Mouse (Mus musculus) 3T3-L1 (cell line): ENCODE data around the gene Apom.
A peak's percentile ranks its signal among the peaks of the same experiment; 100 is the strongest.

Source experiments
- DNase-seq: peaks from one replicate; pipeline ENCODE4 v3.0.0-alpha.2; 2015; ENCODE audit warnings: low read depth, low spot score

Gene Apom

DNA sequence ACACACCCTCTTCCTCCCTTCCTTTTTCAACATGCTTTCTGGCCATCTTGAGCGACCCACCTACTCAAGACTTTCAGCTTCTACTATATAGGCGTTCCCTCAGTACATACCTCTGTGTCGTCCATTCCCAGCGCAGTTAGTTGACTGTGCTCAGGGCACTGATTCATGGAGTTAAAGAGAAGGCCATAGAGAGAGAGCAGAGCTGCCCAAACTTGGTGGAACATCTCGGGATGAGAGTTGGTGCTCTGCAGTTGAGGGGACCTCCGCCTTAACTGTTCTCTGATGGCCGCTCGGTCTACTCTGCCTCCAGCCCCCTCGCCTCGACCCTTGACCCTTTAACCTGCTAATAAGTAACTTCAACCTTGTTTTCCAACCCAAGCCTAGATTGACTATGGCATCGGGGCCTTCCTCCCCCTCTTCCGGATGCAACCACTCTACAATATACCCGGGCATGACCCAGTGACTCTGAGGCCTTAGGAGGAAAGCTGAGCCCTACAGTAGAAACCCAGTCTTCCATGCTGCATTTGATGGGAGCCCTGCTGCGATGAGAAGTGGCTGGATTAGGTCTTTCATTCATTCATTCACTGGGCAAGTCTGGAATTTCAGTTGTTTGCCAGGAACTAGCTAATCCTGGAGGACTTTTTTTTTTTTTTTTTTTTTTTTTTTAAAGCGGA, at the start of gene Apom:
TSS of gene Apom (minus strand) at position 551 of the 674 bp plus-strand sequence.
- DNase-seq: no peak

DNA sequence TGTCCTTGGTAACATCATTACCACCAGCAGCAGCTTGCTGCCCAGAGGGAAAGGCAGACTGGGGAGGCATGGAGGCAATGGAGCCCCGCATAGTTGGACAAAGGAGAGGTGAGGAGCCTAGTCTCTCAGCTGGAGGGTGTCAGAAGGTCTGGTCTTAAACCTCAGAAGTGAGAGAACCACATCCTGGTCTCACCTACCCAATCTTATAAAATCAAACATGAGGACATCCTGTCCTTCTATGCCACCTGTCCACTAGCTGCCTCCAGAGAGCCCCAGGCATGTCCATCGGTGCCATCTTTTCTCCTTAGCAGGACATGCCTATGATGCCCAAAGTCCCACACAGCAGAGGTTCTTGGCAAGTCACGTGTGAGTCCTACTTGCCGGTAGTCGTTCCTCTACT, 48.2 kb upstream of the Apom start:
- no peak for DNase-seq

DNA sequence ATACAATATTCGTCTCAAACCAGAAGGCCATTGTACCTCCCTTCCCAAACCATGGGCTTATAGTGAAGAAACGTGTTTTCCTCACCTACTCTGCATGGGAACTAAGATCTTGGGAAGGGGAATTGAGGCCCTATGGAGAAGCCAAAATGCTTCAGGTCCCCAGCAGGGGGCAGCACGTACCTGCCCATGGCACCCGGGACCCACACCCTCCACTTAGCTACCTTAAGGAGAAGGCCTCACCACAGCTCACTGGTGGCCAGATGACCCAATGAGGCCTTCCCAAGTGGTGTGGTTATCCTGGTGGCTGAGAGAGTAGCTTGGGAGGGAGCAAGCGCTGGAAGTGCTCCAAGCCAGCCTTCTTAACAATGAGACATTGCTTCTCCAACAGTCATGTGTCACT, 46.7 kb upstream of the Apom start:
- peak; percentile 87 for DNase-seq

DNA sequence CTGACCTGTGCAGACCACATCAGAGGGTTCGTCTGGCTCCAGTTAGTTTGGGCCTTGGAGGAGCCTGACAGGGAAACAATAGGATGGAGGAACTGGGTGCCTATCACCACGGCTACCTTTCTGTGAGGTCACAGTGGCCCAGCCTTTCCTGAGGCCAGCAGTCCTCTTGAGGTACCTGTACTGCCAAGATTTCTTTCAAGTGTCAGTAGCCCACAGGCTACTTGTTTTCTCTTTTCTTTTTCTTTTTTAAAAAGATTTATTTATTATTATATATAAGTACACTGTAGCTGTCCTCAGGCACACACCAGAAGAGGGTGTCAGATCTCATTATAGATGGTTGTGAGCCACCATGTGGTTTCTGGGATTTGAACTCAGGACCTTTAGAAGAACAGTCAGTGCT, 44.1 kb upstream of the Apom start, which contains the start of gene Aif1:
TSS of gene Aif1 (minus strand) at position 101 of the 400 bp plus-strand sequence.
- no peak for DNase-seq

DNA sequence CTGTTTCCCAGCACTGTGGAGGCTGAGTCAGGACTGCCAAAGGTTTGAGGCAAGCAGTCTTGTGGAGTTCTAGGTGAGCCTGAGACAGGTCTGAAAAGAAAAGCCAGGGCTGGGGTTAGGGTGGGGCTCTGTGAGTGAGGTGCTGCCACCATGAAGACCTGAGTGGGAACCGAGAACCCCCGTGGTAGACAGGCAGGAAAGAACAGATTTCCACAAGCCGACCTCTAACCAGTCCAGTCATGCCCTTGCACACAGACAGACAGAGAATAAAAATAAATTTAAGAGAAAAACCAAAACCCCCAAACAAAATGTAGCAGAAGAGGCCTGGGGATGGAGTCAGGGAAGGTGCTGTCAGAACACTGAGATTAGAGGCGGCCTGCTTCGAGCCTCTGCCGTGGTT, 43.5 kb upstream of the Apom start:
- DNase-seq: no peak

DNA sequence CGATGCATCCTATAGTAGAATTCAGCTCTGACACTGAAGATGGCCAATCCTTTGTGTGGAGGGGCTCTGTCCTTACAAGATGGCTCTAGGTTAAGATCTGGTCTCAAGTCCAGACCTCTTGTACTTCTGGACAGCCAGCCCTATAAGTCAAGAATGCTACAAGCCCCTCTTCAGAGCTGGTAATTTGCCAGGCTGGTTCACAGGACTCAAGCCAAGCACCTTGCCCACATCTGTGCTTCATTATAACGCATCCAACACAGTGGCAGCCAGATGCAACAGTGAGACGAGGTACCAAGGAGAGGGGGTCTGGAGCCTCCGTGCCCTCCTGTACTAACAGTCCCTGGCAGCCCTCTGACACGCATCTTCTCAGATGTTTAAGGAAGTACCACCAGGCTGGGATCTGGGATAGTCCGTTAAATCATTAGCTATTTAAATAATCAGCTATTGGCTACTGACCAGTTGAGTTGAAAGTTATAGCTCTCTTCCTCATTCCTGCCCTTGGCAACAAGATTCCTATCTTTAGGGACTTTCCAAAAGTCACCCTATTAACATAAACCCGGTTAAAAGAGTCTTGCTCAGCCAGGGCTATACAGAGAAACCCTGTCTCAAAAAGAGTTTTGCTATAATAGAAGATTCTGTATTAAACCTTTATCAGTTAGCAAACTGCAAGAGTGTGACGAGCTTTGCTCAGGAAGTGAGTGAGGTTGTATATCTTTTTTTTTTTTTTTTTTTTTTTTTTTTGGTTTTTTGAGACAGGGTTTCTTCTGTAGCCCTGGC, 42.5 kb upstream of the Apom start:
- DNase-seq: peak; percentile 59

DNA sequence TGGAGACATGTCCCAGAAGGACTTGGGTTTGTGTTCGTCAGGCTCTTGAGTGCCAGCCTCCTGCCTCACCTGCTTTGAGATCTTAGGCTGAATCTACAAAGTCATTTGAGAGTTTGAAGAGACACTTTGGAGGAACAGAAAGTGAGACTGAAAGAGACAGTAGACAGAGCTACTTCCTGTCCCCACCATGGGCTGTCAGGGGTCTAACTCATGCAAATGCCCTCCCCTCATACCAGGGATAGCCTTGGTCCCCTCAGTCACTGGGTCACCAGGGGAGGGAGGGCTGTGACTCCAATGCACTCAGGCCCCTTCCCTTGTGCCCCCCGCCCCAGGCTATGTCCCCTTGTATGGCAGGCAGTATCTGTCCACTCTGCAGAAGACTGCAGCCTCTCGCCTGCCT, 41.5 kb upstream of the Apom start:
- DNase-seq: no peak

DNA sequence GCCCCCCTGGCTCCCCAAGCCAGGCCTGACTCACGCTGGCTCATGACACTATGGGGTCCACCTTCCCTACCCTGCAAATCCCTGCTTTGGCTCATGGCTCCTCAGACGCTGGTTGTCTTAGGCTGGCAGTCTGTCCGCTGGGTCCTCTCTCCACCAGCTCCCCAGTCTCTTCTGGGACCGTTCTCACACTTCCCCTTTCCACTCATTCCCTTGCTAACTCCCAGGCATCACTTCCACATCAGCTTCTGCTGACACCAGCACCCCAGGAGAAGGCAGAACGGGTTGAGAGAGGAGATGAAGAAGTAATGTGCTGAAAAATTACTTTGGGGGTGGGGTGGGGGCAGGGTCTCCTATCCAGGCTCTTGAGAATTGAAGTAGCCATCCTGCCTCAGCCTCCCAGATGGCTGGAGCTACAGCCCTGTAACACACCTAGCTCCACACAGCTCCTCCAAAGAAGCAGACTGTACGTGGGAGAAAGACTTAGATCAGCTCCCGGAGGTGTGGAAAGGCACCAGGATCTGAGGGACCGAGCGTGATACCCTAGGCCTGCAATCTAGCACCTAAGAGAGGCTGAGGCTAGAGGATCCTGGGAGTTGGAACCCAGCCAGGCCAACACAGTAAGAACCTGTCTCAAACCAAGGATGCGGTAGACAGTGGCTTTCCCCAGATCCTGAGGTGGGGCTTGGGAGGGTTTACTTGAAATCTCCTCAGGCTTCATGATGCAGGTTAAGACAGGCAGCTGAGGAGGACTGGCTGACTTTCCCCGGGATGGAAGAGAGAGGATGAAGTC, 40.8 kb upstream of the Apom start:
- no peak for DNase-seq

DNA sequence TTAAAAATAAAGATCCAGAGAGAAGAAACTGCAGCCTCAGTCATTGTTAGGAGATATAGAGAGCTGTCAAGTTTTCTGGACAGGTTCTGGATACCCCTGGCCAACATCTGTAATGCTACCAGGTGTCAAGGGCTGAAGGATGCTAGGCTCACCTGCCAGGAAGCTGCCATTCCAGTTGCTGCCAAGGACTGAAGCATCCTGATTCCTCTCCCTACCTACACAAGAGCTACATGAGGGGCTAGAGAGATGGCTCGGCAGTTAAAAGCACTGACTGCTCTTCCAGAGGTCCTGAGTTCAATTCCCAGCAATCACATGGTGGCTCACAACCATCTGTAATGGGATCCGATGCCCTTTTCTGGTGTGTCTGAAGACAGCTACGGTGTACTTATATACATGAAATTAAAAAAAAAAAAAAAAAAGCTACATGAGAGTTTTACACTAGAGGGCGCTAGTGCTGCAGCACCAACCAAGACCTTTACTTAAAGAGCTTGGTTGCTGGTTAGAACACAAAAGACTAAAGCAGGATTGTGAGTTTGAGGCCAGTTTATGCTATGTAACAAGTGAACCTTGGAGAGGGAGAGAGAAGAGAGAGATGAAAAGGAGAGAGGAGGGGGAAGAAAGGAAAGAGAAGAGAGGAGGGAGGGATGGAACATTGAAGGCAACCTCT, 36.8 kb upstream of the Apom start:
- DNase-seq: peak; percentile 83

DNA sequence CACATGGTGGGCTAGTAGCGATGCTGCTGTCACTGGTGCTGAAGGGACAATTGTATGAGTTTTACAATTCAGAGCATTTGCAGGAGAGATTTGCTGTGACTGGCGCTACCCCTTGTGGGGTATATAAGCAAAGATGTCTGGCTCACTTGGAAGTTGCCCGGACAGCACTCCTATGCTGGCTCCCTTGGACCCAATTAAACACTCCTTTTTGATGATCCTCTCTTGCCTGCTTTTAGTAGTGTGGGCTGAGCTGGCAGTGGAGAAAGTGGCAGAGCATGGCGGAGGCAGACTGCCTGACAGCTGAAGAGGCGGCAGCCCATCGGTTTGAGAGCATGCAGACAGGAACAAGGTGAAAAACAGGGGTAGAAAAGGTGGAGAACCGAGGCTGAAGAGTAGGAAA, 35.9 kb upstream of the Apom start:
- no peak for DNase-seq

DNA sequence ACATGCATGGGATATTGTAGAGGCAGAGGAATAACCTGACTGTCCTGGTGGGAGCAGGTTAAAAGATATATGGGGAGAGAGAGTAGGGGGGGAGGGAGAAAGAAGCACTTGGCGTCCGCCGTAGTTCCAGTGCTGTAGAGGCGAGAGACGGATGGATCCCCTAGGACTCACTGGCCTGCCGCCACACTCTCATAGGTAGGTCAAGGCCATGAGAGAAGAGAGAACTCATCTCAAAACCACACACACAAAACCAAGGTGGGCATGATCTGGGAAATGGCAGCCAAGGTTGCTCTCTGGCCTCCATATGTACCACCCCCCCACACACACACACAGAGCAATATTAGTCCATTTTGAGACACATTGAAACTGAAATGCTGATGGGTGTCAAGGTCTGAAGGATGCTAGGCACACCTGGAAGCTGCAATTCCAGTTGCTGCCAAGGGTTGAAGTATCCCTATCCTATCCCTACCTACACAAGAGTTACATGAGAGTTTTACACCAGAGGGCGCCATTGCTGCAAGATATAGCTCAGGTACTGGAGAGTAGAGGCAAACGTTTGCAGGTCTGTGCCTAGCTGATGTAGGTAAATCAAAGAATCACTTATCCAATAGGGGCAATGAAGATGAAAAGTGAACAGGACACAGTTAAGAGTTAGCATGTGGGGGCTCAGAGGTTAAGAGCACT, 34.6 kb upstream of the Apom start:
- DNase-seq: peak; percentile 88

DNA sequence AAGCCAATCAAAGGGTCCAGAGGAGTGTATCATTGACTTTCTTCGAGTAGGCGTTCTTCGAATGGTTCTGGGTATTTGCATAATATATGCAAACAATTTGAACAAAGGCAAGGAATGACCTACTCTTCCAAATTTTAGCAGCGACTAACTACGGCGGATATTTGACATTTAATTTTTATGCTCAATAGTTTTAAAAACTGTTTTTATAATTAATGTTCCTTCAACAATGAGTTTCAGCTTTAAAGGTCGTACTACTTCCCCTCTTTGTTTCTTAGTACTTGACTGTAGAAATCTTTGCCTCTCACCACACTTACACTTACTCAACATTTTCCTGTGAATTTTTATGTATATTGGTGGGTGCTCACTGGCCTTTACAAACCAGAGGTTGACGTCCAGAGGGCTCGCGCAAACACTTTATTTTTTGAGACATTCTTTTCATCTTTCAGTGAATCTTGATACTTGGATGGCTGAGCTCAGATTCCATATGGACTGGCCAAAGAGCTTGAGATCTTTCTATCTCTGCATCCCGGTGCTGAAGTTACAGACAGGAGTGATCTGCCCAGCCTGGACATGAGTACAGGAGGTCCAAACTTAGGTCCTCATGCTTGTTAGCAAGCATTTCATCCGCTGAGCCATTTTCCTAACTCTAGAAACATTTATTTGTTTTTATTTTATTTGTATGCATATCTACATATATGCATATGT, 33.8 kb upstream of the Apom start:
- DNase-seq: peak; percentile 35

DNA sequence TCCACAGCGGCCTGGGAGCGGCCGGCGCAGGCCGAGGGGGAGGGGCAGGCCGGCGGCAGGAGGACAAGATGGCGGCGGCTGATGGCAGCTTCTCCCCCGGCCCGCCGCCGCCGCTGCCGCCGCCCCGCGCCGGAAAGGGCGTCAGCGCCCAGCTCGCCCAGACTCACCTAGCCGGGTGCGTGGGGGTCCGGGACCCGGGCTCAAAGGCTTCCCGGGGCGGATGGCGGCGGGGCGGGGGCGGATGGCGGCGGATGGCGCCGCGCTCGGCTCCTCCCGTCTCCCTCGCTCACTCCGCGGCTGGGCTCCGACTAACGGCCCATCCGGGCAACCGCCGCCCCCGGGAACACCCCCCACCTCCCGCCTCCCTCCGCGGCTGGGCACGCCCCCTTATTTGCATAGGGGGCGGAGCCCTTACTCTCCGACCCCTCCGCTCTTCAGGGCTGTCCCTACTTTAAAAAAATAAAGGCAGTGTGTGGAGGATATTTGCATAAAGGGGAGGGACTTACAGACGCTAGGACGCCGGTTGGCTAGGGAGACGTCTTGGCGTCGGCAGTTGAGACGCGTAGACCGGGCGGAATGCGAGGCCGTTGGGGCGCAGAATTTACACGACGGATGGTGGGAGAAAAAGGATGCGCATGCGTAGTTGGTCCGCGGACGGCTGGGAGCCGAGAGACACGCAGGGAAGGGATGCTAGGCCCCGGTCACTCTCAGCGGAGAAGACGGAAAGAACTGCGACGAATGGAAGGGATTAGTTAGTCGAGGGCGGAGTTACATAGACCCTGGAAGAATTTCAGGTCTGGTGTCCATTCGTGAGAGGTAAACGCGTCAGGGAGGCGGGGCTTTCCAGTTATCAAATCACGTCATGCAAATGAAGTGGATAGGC, 33.0 kb upstream of the Apom start, which contains the start of gene Prrc2a:
TSS of gene Prrc2a (minus strand) at position 330 of the 883 bp plus-strand sequence.
- DNase-seq: peak; percentile 100

DNA sequence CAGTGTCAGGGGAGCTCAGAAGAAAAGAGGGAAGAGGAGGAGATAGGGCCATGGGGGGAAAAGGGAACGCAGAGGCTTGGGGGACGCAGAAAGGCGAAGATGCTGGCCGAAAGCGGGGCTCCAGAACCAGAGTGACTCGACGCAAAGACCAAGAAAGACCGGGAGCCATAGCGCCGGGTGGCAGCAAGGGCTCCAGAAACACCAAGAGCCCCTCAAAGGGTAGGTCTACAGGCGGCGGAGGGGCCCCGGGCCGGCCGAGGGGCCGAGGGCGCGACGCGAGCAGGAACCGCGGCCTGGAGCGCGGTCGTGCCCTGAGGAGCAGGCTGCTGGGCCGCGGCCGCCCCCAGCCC, 32.3 kb upstream of the Apom start:
- DNase-seq: peak; percentile 19

DNA sequence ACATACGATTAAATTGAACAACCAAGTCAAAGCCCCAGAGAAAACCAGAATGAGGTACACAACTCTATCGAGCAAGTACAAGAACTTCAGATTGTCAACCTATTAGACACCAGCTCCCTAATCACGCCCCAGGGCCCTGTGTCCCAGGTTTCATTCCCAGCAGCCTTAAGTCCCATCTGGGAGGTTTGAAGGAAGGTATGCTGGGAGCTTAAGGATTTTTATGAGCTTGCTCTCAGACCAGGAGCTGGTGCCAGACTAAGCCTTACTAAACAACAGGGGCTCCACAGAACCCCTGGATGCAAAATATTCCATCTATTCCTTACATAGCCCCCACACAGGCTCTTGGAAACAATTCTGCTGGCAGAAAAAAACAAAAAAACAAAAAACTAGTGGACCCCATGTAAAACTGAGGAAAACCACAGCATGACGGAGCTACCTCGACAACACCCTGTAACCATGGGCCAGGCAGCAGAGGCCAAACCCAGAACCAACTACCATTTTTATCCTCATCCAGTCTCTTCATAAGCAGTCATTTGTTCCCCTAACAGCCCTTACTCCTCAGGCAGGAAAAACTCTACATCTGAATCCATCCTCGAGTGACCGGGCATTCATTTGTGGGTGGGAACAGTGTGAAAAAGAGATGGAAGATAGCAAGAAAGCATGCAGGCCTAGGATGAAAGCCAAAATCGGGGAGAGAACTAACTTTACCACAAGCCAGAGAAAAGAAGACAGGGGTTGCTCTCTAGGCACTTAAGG, 31.7 kb upstream of the Apom start:
- peak; percentile 49 for DNase-seq

DNA sequence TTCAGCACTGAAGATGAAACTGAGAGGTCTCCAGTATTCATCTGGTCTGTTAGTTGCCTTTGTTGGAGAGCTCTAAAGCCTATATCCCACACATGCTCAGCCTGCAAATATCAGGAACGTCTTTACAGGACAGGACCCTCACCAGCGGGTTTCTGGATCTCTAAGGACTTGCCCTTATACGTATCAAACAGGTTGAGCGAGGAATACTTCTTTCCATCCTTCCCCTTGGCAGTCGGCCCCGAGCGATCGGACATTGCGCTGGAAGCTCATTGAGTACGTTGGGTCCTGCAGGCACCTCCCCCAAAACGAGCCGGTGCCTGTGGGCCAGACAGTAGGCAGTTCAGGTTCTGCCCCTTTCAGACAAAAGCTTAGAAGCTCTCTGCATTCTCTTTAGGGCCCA, 30.9 kb upstream of the Apom start:
- peak; percentile 46 for DNase-seq

DNA sequence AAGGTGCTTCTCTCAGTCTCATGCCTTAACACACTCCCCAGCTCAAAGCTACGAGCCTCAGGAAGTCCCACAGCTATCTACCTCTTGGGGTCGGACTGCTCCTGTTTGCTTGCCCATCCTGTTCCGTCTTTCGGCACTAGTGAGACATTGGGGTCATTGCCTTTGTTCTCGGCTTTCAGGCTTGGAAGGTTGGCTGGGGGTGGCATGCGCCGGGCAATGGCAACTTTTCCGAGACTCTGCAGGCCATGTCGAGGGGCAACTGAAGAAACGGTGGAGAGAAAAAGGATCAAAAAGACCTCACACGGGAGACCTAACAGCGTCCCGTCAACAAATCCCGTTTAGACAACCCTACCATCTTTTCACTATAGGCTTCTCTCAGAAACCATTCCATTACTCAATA, 30.3 kb upstream of the Apom start:
- no peak for DNase-seq

DNA sequence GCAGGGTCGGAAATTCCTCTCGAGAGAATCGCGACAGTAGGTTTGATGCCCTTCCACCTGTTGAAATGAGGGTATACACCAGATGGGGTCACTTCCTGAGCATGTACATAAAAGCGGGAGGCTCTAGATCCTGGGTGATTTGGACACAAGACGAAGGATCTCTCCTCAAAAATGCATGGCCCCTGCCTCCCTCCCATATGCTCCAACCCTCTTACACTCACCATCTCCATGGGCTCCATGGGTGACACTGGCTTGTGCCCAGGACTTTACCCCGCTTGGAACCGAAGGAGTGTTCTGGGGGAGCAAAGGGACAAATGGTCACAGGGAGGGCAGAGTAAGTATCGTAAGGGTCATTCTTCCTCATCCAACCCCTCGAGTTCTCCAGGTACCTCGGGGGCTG, 29.6 kb upstream of the Apom start:
- DNase-seq: no peak

DNA sequence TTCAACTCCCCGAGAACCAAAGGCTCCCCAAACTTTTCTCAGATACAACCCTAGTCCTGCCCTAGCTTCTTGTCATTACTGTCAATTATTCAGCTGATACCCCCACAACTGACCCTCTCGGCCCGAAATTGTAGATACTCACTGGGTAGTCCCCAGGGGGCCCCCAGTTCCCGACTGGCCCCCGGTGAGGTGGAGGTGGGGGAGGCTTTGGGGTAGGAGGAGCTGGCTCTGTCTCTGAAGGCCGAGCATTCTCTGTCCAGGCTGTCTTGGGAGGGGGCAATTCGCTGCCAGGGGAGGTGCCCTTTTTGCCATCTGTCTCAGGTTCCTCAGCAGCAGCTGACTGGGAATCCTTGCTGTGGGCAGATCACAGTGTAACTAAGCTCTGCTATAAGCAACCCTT, 27.8 kb upstream of the Apom start:
- no peak for DNase-seq
